Mouse (Mus musculus): Measurements from ENCODE around the gene Atf6. TPM values are rescaled to one million over a fixed set of nuclear protein-coding genes. Genes with fewer than 3 reads are reported as not detected.

The Atf6 gene
- total RNA-seq, 1 experiment from 2014 or later = 25.2 TPM

GRCm38 (mm10) chr1:170659260-170659659 lies 208.3 kb downstream of the Atf6 start:
- ATAC-seq (replicated peaks in 1 of 2; ENCODE audit: insufficient read depth in 1 of 2, low FRiP score in 2 of 2, low TSS enrichment in 1 of 2, low read depth in 1 of 2, poor library complexity in 2 of 2, severe bottlenecking in 2 of 2) = no peak

DNA sequence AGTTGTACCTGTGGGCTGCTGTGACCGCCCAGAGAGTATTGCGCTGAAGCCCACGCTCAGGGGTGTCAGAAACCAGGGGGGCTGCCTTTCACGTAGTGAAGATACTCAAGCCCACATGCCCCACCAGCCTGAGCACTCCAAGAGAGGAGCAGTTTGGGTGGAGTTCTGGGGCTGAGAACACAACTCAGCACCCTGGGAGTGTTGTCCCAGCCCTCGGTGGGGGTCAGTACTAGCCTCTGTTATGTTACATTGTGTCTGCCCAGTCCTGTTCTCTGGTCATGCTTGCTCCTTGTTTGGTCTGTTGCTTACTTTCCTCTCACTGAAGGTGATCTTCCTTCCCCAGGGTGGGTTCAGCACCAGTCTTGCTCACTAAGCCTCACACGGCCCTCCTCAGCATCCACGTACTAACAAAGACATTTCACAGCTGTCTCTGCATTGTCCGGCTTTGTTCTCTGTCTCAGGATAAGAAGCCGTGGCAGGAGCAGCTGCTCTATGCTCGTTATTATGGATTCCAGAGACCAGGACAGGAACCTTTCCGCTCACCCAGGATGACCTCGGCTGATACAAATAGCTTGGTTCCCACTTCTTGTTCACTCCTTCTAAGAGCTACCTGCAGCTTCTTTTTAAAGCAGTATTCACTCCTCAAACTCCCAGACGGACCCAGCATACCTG lies 209.8 kb downstream of the Atf6 start:
- no peak for ATAC-seq (replicated peaks in 1 of 2; ENCODE audit: insufficient read depth in 1 of 2, low FRiP score in 2 of 2, low TSS enrichment in 1 of 2, low read depth in 1 of 2, poor library complexity in 2 of 2, severe bottlenecking in 2 of 2)

GRCm38 (mm10) chr1:170657228-170657521 lies 210.4 kb downstream of the Atf6 start:
- ATAC-seq (replicated peaks in 1 of 2; ENCODE audit: insufficient read depth in 1 of 2, low FRiP score in 2 of 2, low TSS enrichment in 1 of 2, low read depth in 1 of 2, poor library complexity in 2 of 2, severe bottlenecking in 2 of 2) = no peak

DNA sequence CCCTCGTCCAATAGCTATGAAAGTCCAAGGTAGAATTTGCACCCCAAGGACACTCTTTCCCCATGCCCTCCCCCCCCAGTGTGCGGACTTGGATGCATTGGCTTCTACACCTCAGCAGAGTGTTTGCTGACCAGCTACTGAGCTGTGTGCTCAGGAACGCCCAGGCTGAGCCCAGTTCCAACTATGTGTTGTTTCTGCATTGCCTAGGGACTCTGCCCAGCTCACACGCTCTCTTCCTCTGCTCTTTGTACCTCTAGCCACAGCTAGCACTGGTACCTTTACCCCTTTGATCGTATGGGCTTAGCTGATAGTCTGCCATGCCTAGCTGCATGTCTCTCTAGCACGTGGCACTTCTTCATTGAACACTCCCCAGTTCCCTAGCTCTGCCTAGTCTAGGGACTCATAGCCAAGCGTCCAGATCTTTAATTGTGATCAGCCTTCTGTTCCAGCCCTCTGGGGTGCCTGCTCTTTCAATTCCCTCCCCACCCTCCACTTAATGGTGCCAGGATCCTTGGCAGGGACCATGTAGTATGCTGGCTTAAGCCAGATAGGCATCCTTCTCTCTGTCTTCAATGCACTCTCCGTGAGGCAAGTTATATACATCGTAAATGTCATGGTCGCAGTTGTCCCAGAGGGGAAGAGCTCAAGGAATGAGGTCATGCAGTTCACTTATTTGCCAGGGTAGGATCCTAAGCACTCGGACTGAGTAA lies 210.9 kb downstream of the Atf6 start:
- no peak for ATAC-seq (replicated peaks in 1 of 2; ENCODE audit: insufficient read depth in 1 of 2, low FRiP score in 2 of 2, low TSS enrichment in 1 of 2, low read depth in 1 of 2, poor library complexity in 2 of 2, severe bottlenecking in 2 of 2)

- no peak for ATAC-seq (replicated peaks in 1 of 2; ENCODE audit: insufficient read depth in 1 of 2, low FRiP score in 2 of 2, low TSS enrichment in 1 of 2, low read depth in 1 of 2, poor library complexity in 2 of 2, severe bottlenecking in 2 of 2)
These were observed 212.2 kb downstream of the Atf6 start for GRCm38 (mm10) chr1:170655280-170655917.

Other genes with a start within 250 kb of the Atf6 start
- 3.0 and 5.3 TPM in 2 replicates for gene Olfml2b, start 223.2 kb downstream of the Atf6 start, total RNA-seq (2017)
- gene Gm26620, start 17.3 kb upstream of the Atf6 start, total RNA-seq (2017) = 1.8 TPM in 1 of 2 replicates, not detected in the other
- gene Dusp12, start 17.8 kb upstream of the Atf6 start, total RNA-seq (2017) = 10.8 and 18.7 TPM in 2 replicates
- gene Fcrlb, start 45.2 kb upstream of the Atf6 start, total RNA-seq (2017) = not detected in 2 replicates
- gene Fcrla, start 59.8 kb upstream of the Atf6 start, total RNA-seq (2017) = 0.65 and 1.1 TPM in 2 replicates
- gene Fcgr2b, start 108.8 kb upstream of the Atf6 start, total RNA-seq (2017) = 18.5 and 26.0 TPM in 2 replicates
- 1.1 and 6.9 TPM in 2 replicates for gene Fcgr4, start 151.1 kb upstream of the Atf6 start, total RNA-seq (2017)
- gene Fcgr3, start 197.2 kb upstream of the Atf6 start, total RNA-seq (2017) = 30.2 and 49.4 TPM in 2 replicates
- gene Cfap126, start 246.1 kb upstream of the Atf6 start, total RNA-seq (2017) = 2.4 and 3.3 TPM in 2 replicates

All from hematopoietic stem cell, adult 5-6 weeks (primary cell).